Mouse (Mus musculus) limb, embryonic 11.5 days (tissue): ENCODE data around the gene Rpl18a. TPM values are rescaled to one million over a fixed set of nuclear protein-coding genes. Genes with fewer than 3 reads are reported as not detected.

ENCODE experiments used
- ATAC-seq: fragments of 200-750 bp; cut with Nextera tagmentation; 2 replicates; pipeline ENCODE4 v1.8.0; 2017; ENCODE audit warnings: low read depth; ENCODE audit not compliant: insufficient number of reproducible peaks, low FRiP score, low TSS enrichment
- DNase-seq: peaks from one replicate; pipeline ENCODE4 v3.0.0-alpha.2; 2015; ENCODE audit warnings: low spot score
- H3K27ac ChIP-seq: fragments of 300-500 bp; sonication (generic); replicated peaks from 2 replicates; pipeline ENCODE4 v1.5.1; 2014; ENCODE audit warnings: low read depth, mild to moderate bottlenecking, low read length
- H3K27me3 ChIP-seq: fragments of 300-500 bp; sonication (generic); 2 replicates; pipeline ENCODE4 v1.6.1; 2014; ENCODE audit warnings: mild to moderate bottlenecking, low read length, mixed read lengths; ENCODE audit not compliant: control insufficient read depth, insufficient read depth
- H3K36me3 ChIP-seq: fragments of 300-500 bp; sonication (generic); 2 replicates; pipeline ENCODE4 v1.6.1; 2014; ENCODE audit warnings: mild to moderate bottlenecking, low read length, moderate library complexity, mixed read lengths; ENCODE audit not compliant: control insufficient read depth, insufficient read depth
- H3K4me1 ChIP-seq: fragments of 300-500 bp; sonication (generic); 2 replicates; pipeline ENCODE4 v1.6.1; 2014; ENCODE audit warnings: low read length, mixed read lengths; ENCODE audit not compliant: control insufficient read depth, insufficient read depth
- H3K4me2 ChIP-seq: fragments of 300-500 bp; sonication (generic); 2 replicates; pipeline ENCODE4 v1.6.1; 2014; ENCODE audit warnings: low read depth, mild to moderate bottlenecking, moderate library complexity; ENCODE audit not compliant: severe bottlenecking
- H3K4me3 ChIP-seq: fragments of 300-500 bp; sonication (generic); 2 replicates; pipeline ENCODE4 v1.5.1; 2014; ENCODE audit warnings: low read depth, low read length
- H3K9ac ChIP-seq: fragments of 300-500 bp; sonication (generic); 2 replicates; pipeline ENCODE4 v1.6.1; 2014; ENCODE audit warnings: mild to moderate bottlenecking, low read length
- H3K9me3 ChIP-seq: fragments of 300-500 bp; sonication (generic); 2 replicates; pipeline ENCODE4 v1.6.1; 2016; ENCODE audit warnings: low read length; ENCODE audit not compliant: control insufficient read depth
- WGBS: fragments of 180-500 bp; shearing (Covaris S2); extraction: QIAGEN DNeasy Blood & Tissue Kit; methylation state at CpG from one replicate; pipeline ENCODE4 v1.1.7; 2014; 5-methylcytosine and 5-hydroxymethylcytosine counted together
- polyA plus RNA-seq: library from polyadenylated mRNA; unstranded; fragments of >200 nt; fragmentation: Nextera tagmentation; extraction: Ambion mirVana; gene quantifications from 2 replicates; pipeline ENCODE4 v1.2.1, GENCODE M21; 2014

Rpl18a gene
- polyA plus RNA-seq, 1 experiment from 2014 or later: 3,846 TPM

GRCm38 (mm10) chr8:70865350-70866000 lies 31.7 kb downstream of the Rpl18a start:
- no peaks in the 10 kb centered on the region for H3K9me3 ChIP-seq
- ATAC-seq (peak; percentile 82), DNase-seq (peak; percentile 99)
- H3K36me3 ChIP-seq: no peaks in the 10 kb centered on the region
- peak overlapping the region; percentile 76; the same call in 1 of the 2 replicates for H3K27ac ChIP-seq
- peaks cover 41% of the 10 kb centered on the region for H3K4me1 ChIP-seq
- WGBS: 0% methylated on average over 46 of the region's 46 CpGs
- peak overlapping the region; percentile 93 for H3K4me2 ChIP-seq
- H3K27me3 ChIP-seq: peaks cover 18% of the 10 kb centered on the region
- peak overlapping the region; percentile 73 for H3K9ac ChIP-seq
- H3K4me3 ChIP-seq: peak overlapping the region; percentile 37

GRCm38 (mm10) chr8:70864712-70865221 lies 32.4 kb downstream of the Rpl18a start:
- Histone ChIP-seq H3K36me3 (no peaks in the 10 kb centered on the region), H3K9me3 (no peaks in the 10 kb centered on the region), H3K27ac (peak overlapping the region; percentile 69), H3K4me3 (peak overlapping the region; percentile 37), H3K4me1 (peaks cover 41% of the 10 kb centered on the region), H3K27me3 (peaks cover 18% of the 10 kb centered on the region), H3K9ac (peak overlapping the region; percentile 73), H3K4me2 (peak overlapping the region; percentile 93)
- WGBS: 1% methylated on average over 24 of the region's 24 CpGs
- peak; percentile 31 for ATAC-seq
- DNase-seq: peak; percentile 75

GRCm38 (mm10) chr8:70863956-70864711 lies 33.1 kb downstream of the Rpl18a start:
- H3K4me2 ChIP-seq: peak overlapping the region; percentile 93
- H3K9ac ChIP-seq: peak overlapping the region; percentile 73
- no peaks in the 10 kb centered on the region for H3K9me3 ChIP-seq
- no peaks in the 10 kb centered on the region for H3K36me3 ChIP-seq
- H3K27ac ChIP-seq: peak overlapping the region; percentile 69
- peaks cover 18% of the 10 kb centered on the region for H3K27me3 ChIP-seq
- WGBS: under 1% methylated on average over 46 of the region's 46 CpGs
- H3K4me1 ChIP-seq: peaks cover 37% of the 10 kb centered on the region
- H3K4me3 ChIP-seq: peak overlapping the region; percentile 37
- DNase-seq: peak; percentile 55
- no peak for ATAC-seq

- under 1% methylated on average over 55 of the region's 55 CpGs for WGBS
- peaks cover 18% of the 10 kb centered on the region for H3K27me3 ChIP-seq
These were observed 34.2 kb downstream of the Rpl18a start, which contains the start of gene Kcnn1 for GRCm38 (mm10) chr8:70862824-70863641. Gene Kcnn1, minus strand, starts transcription at chr8:70863258.

GRCm38 (mm10) chr8:70857516-70857915 lies 39.7 kb downstream of the Rpl18a start:
- Histone ChIP-seq H3K4me2 (no peak overlapping the region), H3K27me3 (peaks cover 10% of the 10 kb centered on the region)
- WGBS: 15% methylated on average over 4 of the region's 4 CpGs

More at GRCm38 (mm10) chr8:70862824-70863641, 34.2 kb downstream of the Rpl18a start, which contains the start of gene Kcnn1:
- Histone ChIP-seq H3K36me3 (no peaks in the 10 kb centered on the region), H3K27ac (no peak within 1 kb of the TSS; the same call in 1 of the 2 replicates), H3K4me2 (peak within 1 kb of the TSS; percentile 93), H3K4me3 (peak within 1 kb of the TSS; percentile 37), H3K9ac (peak within 1 kb of the TSS; percentile 73), H3K9me3 (no peaks in the 10 kb centered on the region), H3K4me1 (peaks cover 30% of the 10 kb centered on the region)
- no peak for ATAC-seq
- peak; percentile 77 for DNase-seq

GRCm38 (mm10) chr8:70856541-70857197 lies 40.5 kb downstream of the Rpl18a start:
- Histone ChIP-seq H3K4me1 (peaks cover 17% of the 10 kb centered on the region), H3K36me3 (no peaks in the 10 kb centered on the region), H3K4me2 (peak overlapping the region; percentile 81), H3K9ac (peak overlapping the region; percentile 46; the same call in 1 of the 2 replicates), H3K9me3 (no peaks in the 10 kb centered on the region), H3K27me3 (0 out of 2 replicates have a peak, but pooled peaks cover 3% of the 10 kb centered on the region), H3K27ac (no peak overlapping the region), H3K4me3 (peak overlapping the region; percentile 39)
- DNase-seq (peak; percentile 80), ATAC-seq (peak; percentile 69)
- 5% methylated on average over 33 of the region's 33 CpGs for WGBS

More at GRCm38 (mm10) chr8:70857516-70857915, 39.7 kb downstream of the Rpl18a start:
- Histone ChIP-seq H3K9me3 (no peaks in the 10 kb centered on the region), H3K4me3 (no peak overlapping the region), H3K36me3 (no peaks in the 10 kb centered on the region), H3K9ac (no peak overlapping the region), H3K4me1 (peaks cover 14% of the 10 kb centered on the region), H3K27ac (no peak overlapping the region; the same call in 1 of the 2 replicates)
- ATAC-seq (no peak), DNase-seq (peak; percentile 41)

- Histone ChIP-seq H3K27me3 (no peaks in the 10 kb centered on the region), H3K9me3 (no peaks in the 10 kb centered on the region), H3K9ac (no peak overlapping the region), H3K4me1 (peaks cover 17% of the 10 kb centered on the region), H3K4me3 (no peak overlapping the region; the same call in 1 of the 2 replicates), H3K27ac (no peak overlapping the region), H3K36me3 (no peaks in the 10 kb centered on the region), H3K4me2 (peak overlapping the region; percentile 81; the same call in 1 of the 2 replicates)
- WGBS: 63% methylated on average over 5 of the region's 5 CpGs
- no peak for ATAC-seq
- no peak for DNase-seq
These were observed 41.2 kb downstream of the Rpl18a start for GRCm38 (mm10) chr8:70856028-70856427.
